Mouse (Mus musculus) kidney, embryonic 14.5 days (tissue): ENCODE data around the gene Irs3. TPM values are rescaled to one million over a fixed set of nuclear protein-coding genes. Genes with fewer than 3 reads are reported as not detected.

ENCODE experiments used
- ATAC-seq: fragments of 200-750 bp; cut with Nextera tagmentation; 2 replicates; pipeline ENCODE4 v1.8.0; 2017; ENCODE audit warnings: moderate number of reproducible peaks, mild to moderate bottlenecking, moderate TSS enrichment, moderate library complexity; ENCODE audit not compliant: low FRiP score, low TSS enrichment
- H3K27ac ChIP-seq: fragments of 300-500 bp; sonication (generic); 2 replicates; pipeline ENCODE4 v1.5.1; 2014; ENCODE audit warnings: low read depth, mild to moderate bottlenecking, low read length, moderate library complexity, mixed read lengths
- H3K27me3 ChIP-seq: fragments of 300-500 bp; sonication (generic); 2 replicates; pipeline ENCODE4 v1.6.1; 2014; ENCODE audit warnings: mild to moderate bottlenecking, low read length; ENCODE audit not compliant: control insufficient read depth, insufficient read depth
- H3K36me3 ChIP-seq: fragments of 300-500 bp; sonication (generic); 2 replicates; pipeline ENCODE4 v1.6.1; 2014; ENCODE audit warnings: low read length, mixed read lengths; ENCODE audit not compliant: control insufficient read depth, insufficient read depth
- H3K4me1 ChIP-seq: fragments of 300-500 bp; sonication (generic); 2 replicates; pipeline ENCODE4 v1.6.1; 2014; ENCODE audit warnings: low read length, mixed read lengths; ENCODE audit not compliant: control insufficient read depth, insufficient read depth
- H3K4me2 ChIP-seq: fragments of 300-500 bp; sonication (generic); replicated peaks from 2 replicates; pipeline ENCODE4 v1.6.1; 2014; ENCODE audit warnings: low read depth, mild to moderate bottlenecking, low read length
- H3K4me3 ChIP-seq: fragments of 300-500 bp; sonication (generic); 2 replicates; pipeline ENCODE4 v1.5.1; 2014; ENCODE audit warnings: mild to moderate bottlenecking, low read length
- H3K9ac ChIP-seq: fragments of 300-500 bp; sonication (generic); 2 replicates; pipeline ENCODE4 v1.6.1; 2014; ENCODE audit warnings: low read depth, mild to moderate bottlenecking, low read length, moderate library complexity
- H3K9me3 ChIP-seq: fragments of 300-500 bp; sonication (generic); 2 replicates; pipeline ENCODE4 v1.6.1; 2016; ENCODE audit warnings: low read length; ENCODE audit not compliant: control insufficient read depth
- WGBS: fragments of 180-500 bp; shearing (Covaris S2); extraction: QIAGEN DNeasy Blood & Tissue Kit; methylation state at CpG from one replicate; pipeline ENCODE4 v1.1.7; 2014; 5-methylcytosine and 5-hydroxymethylcytosine counted together
- polyA plus RNA-seq: library from polyadenylated mRNA; unstranded; fragments of >200 nt; fragmentation: Nextera tagmentation; extraction: Ambion mirVana; gene quantifications from 2 replicates; pipeline ENCODE4 v1.2.1, GENCODE M21; 2014

Irs3 gene
- polyA plus RNA-seq, 1 experiment from 2014 or later, result 0.84 TPM

DNA sequence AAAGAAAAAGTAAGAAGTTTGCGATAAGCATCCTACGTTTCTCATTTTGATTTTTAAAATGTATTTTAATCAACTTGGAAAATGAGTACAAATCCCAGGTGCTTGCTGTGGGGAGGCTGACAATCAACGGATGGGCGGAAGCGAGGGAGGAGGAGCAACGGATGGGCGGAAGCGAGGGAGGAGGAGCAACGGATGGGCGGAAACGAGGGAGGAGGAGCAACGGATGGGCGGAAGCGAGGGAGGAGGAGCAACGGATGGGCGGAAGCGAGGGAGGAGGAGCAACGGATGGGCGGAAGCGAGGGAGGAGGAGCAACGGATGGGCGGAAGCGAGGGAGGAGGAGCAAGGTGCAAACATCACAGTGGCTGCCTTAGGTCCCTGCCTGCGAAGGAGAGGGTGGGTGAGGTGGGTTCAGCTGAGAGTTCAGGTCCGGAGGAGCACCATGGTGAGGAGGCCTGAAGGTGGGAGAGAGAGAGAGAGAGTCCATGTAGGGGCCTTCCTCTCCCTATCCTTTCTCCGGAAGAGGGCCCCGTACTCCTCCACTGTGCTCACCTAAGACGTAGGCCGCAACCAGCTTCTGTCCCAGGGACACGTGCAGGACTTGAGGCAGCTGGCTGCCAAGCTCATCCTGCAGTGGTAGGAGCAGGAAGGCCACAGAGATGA is 48.8 kb downstream of the Irs3 start:
- Histone ChIP-seq H3K4me2 (peak overlapping the region; percentile 3; the same call in 1 of the 2 replicates), H3K4me3 (peak overlapping the region; percentile 16; the same call in 1 of the 2 replicates), H3K36me3 (peaks cover 6% of the 10 kb centered on the region; the same call in 1 of the 2 replicates), H3K27ac (no peak overlapping the region), H3K9ac (0 out of 2 replicates have a peak overlapping the region, but pooled peaks have one; percentile 34), H3K27me3 (no peaks in the 10 kb centered on the region), H3K9me3 (no peaks in the 10 kb centered on the region), H3K4me1 (peaks cover 11% of the 10 kb centered on the region)
- no peak for ATAC-seq
- 43% methylated on average over 26 of the region's 30 CpGs for WGBS

- Histone ChIP-seq H3K4me3 (no peak overlapping the region), H3K27ac (no peak overlapping the region), H3K4me2 (no peak overlapping the region), H3K4me1 (peaks cover 11% of the 10 kb centered on the region), H3K27me3 (no peaks in the 10 kb centered on the region), H3K9me3 (no peaks in the 10 kb centered on the region), H3K36me3 (peaks cover 6% of the 10 kb centered on the region; the same call in 1 of the 2 replicates), H3K9ac (no peak overlapping the region)
- WGBS, result 83% methylated on average over 7 of the region's 7 CpGs
- no peak for ATAC-seq
These were observed 49.6 kb downstream of the Irs3 start for GRCm38 (mm10) chr5:137595921-137596320.

Other genes starting within 250 kb of the Irs3 start
- gene Zan, start 168.7 kb downstream of the Irs3 start, polyA plus RNA-seq, result 0.17 and 0.60 TPM in 2 replicates
- gene Pop7, start 143.2 kb downstream of the Irs3 start, polyA plus RNA-seq, result 57.8 and 69.5 TPM in 2 replicates
- 16.0 and 18.6 TPM in 2 replicates for gene Gigyf1, start 127.2 kb downstream of the Irs3 start, polyA plus RNA-seq
- gene Epo, start 112.5 kb downstream of the Irs3 start, polyA plus RNA-seq, result not detected in 2 replicates
- gene Gnb2, start 112.2 kb downstream of the Irs3 start, polyA plus RNA-seq, result 427 and 433 TPM in 2 replicates
- gene Actl6b, start 92.2 kb downstream of the Irs3 start, polyA plus RNA-seq, result not detected in 2 replicates
- 0.43 and 1.0 TPM in 2 replicates for gene Tfr2, start 75.9 kb downstream of the Irs3 start, polyA plus RNA-seq
- gene Mospd3, start 44.7 kb downstream of the Irs3 start, polyA plus RNA-seq, result 25.4 and 27.6 TPM in 2 replicates
- 96.0 and 97.6 TPM in 2 replicates for gene Pcolce, start 31.9 kb downstream of the Irs3 start, polyA plus RNA-seq
- not detected in 2 replicates for gene Fbxo24, start 16.7 kb downstream of the Irs3 start, polyA plus RNA-seq
- gene Lrch4, start 16.6 kb downstream of the Irs3 start, polyA plus RNA-seq, result 37.6 and 43.2 TPM in 2 replicates
- 5.7 and 12.5 TPM in 2 replicates for gene Gm20605, start 16.5 kb downstream of the Irs3 start, polyA plus RNA-seq
- gene Sap25, start 4.4 kb downstream of the Irs3 start, polyA plus RNA-seq, result 9.3 and 10.1 TPM in 2 replicates
- 14.4 and 14.8 TPM in 2 replicates for gene Agfg2, start 39.0 kb upstream of the Irs3 start, polyA plus RNA-seq
- gene Nyap1, start 95.9 kb upstream of the Irs3 start, polyA plus RNA-seq, result 0.56 and 1.1 TPM in 2 replicates
- 104 and 121 TPM in 2 replicates for gene Tsc22d4, start 100.0 kb upstream of the Irs3 start, polyA plus RNA-seq
- 41.6 and 54.8 TPM in 2 replicates for gene Ppp1r35, start 133.1 kb upstream of the Irs3 start, polyA plus RNA-seq
- gene Mepce, start 141.9 kb upstream of the Irs3 start, polyA plus RNA-seq, result 11.8 and 16.4 TPM in 2 replicates
- gene Zcwpw1, start 142.1 kb upstream of the Irs3 start, polyA plus RNA-seq, result 21.8 and 27.4 TPM in 2 replicates
- 1.1 and 1.2 TPM in 2 replicates for gene Pilra, start 190.6 kb upstream of the Irs3 start, polyA plus RNA-seq
- gene Pilrb1, start 212.4 kb upstream of the Irs3 start, polyA plus RNA-seq, result 0.31 and 0.84 TPM in 2 replicates
- gene Pilrb2, start 226.1 kb upstream of the Irs3 start, polyA plus RNA-seq, result 0.61 and 0.76 TPM in 2 replicates